Mouse (Mus musculus) heart, postnatal 0 days (tissue): ENCODE data around the gene Slc35c1. TPM values are rescaled to one million over a fixed set of nuclear protein-coding genes. Genes with fewer than 3 reads are reported as not detected.

Experiments used
- ATAC-seq: fragments of 200-750 bp; cut with Nextera tagmentation; 2 replicates; pipeline ENCODE4 v1.8.0; 2017; ENCODE audit warnings: low read depth, moderate number of reproducible peaks, moderate library complexity; ENCODE audit not compliant: insufficient read depth
- DNase-seq: peaks from one replicate; pipeline ENCODE4 v3.0.0-alpha.2; 2016; ENCODE audit warnings: low spot score
- H3K27ac ChIP-seq: fragments of 300-500 bp; sonication (generic); 2 replicates; pipeline ENCODE4 v1.5.1; 2014; ENCODE audit warnings: low read depth, mild to moderate bottlenecking
- H3K27me3 ChIP-seq: fragments of 300-500 bp; sonication (generic); 2 replicates; pipeline ENCODE4 v1.6.1; 2014; ENCODE audit warnings: low read length, mixed read lengths; ENCODE audit not compliant: control insufficient read depth, insufficient read depth
- H3K36me3 ChIP-seq: fragments of 300-500 bp; sonication (generic); replicated peaks from 2 replicates; pipeline ENCODE4 v1.6.1; 2014; ENCODE audit warnings: low read length, mixed read lengths; ENCODE audit not compliant: control insufficient read depth, insufficient read depth
- H3K4me1 ChIP-seq: fragments of 300-500 bp; sonication (generic); 2 replicates; pipeline ENCODE4 v1.6.1; 2014; ENCODE audit warnings: antibody characterized with exemption; ENCODE audit not compliant: control insufficient read depth, insufficient read depth
- H3K4me2 ChIP-seq: fragments of 300-500 bp; sonication (generic); 2 replicates; pipeline ENCODE4 v1.6.1; 2014; ENCODE audit warnings: low read depth, mild to moderate bottlenecking, low read length, moderate library complexity
- H3K4me3 ChIP-seq: fragments of 300-500 bp; sonication (generic); 2 replicates; pipeline ENCODE4 v1.5.1; 2014; ENCODE audit warnings: low read depth, low read length
- H3K9ac ChIP-seq: fragments of 300-500 bp; sonication (generic); replicated peaks from 2 replicates; pipeline ENCODE4 v1.6.1; 2014; ENCODE audit warnings: low read depth, low read length, mixed read lengths
- H3K9me3 ChIP-seq: fragments of 300-500 bp; sonication (generic); replicated peaks from 2 replicates; pipeline ENCODE4 v1.6.1; 2016; ENCODE audit warnings: low read length; ENCODE audit not compliant: control insufficient read depth
- CTCF ChIP-seq: IDR thresholded peaks from 2 replicates; pipeline ENCODE4 v1.5.1; 2016; ENCODE audit warnings: antibody characterized with exemption, control low read depth, low read depth
- EP300 ChIP-seq: IDR thresholded peaks from 2 replicates; pipeline ENCODE4 v1.6.1; 2016; ENCODE audit warnings: antibody characterized with exemption, low read depth
- WGBS: fragments of 180-500 bp; shearing (Covaris S2); extraction: QIAGEN DNeasy Blood & Tissue Kit; methylation state at CpG from one replicate; pipeline ENCODE4 v1.1.7; 2014; 5-methylcytosine and 5-hydroxymethylcytosine counted together
- polyA plus RNA-seq: library from polyadenylated mRNA; unstranded; fragments of >200 nt; fragmentation: Nextera tagmentation; extraction: Ambion mirVana; gene quantifications from 2 replicates; pipeline ENCODE4 v1.2.1, GENCODE M21; 2015
- total RNA-seq: library from RNA; depleted of rRNA; stranded (reverse); fragments of >200 nt; gene quantifications from 2 replicates; pipeline ENCODE4 v1.2.3, GENCODE M21; 2014; ENCODE audit warnings: low replicate concordance

The Slc35c1 gene
- total and polyA plus RNA-seq, 2 experiments from 2014 or later = 4.6 to 5.0 TPM

- Histone ChIP-seq H3K4me3 (no peak overlapping the region), H3K36me3 (peaks cover 27% of the 10 kb centered on the region), H3K4me1 (no peaks in the 10 kb centered on the region), H3K4me2 (no peak overlapping the region), H3K27me3 (no peaks in the 10 kb centered on the region), H3K9me3 (no peaks in the 10 kb centered on the region), H3K27ac (no peak overlapping the region), H3K9ac (no peak overlapping the region)
- no peak for ATAC-seq
- no peak for TF ChIP-seq CTCF
- no peak for TF ChIP-seq EP300
- 84% methylated on average over 3 of the region's 3 CpGs for WGBS
- no peak for DNase-seq
Measured at GRCm38 (mm10) chr2:92451126-92451525, 9.2 kb downstream of the Slc35c1 start.

GRCm38 (mm10) chr2:92447121-92447740, 13.1 kb downstream of the Slc35c1 start:
- no peak overlapping the region for H3K4me2 ChIP-seq
- ATAC-seq (no peak), DNase-seq (no peak)
- TF ChIP-seq EP300 (no peak), CTCF (no peak)
- no peak overlapping the region for H3K4me3 ChIP-seq
- no peaks in the 10 kb centered on the region for H3K4me1 ChIP-seq
- H3K9ac ChIP-seq = no peak overlapping the region
- no peaks in the 10 kb centered on the region for H3K36me3 ChIP-seq
- H3K27me3 ChIP-seq = no peaks in the 10 kb centered on the region
- no peaks in the 10 kb centered on the region for H3K9me3 ChIP-seq
- WGBS = 63% methylated on average over 7 of the region's 7 CpGs
- no peak overlapping the region for H3K27ac ChIP-seq

GRCm38 (mm10) chr2:92446656-92447055, 13.7 kb downstream of the Slc35c1 start:
- 63% methylated on average over 8 of the region's 8 CpGs for WGBS
- Histone ChIP-seq H3K4me2 (no peak overlapping the region), H3K27ac (no peak overlapping the region)

DNA sequence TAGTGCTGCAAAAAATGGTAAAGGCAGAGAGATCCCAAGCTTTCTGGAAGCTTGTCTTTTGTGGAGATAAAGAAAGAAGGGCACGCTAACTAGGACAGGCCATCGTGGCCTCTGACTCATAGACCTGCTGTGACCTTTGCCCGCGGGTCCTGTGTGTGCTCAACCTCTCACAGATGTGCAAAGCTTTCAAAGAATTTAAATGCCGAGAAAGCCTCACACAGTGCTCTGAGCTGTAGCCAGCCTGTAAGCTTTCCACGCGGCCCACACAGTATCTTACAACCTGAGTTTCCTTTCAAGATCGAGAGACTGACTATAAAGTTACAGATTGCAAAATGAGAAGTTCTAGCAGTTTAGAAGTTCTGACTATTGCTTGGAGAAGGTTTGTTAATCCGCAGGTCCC, 14.4 kb downstream of the Slc35c1 start:
- DNase-seq = no peak
- H3K9ac ChIP-seq = no peak overlapping the region
- WGBS = 53% methylated on average over 9 of the region's 9 CpGs
- H3K4me1 ChIP-seq = no peaks in the 10 kb centered on the region
- ATAC-seq = no peak
- H3K4me3 ChIP-seq = no peak overlapping the region
- no peak overlapping the region for H3K27ac ChIP-seq
- H3K9me3 ChIP-seq = no peaks in the 10 kb centered on the region
- TF ChIP-seq CTCF (no peak), EP300 (no peak)
- H3K36me3 ChIP-seq = no peaks in the 10 kb centered on the region
- no peaks in the 10 kb centered on the region for H3K27me3 ChIP-seq
- H3K4me2 ChIP-seq = no peak overlapping the region

More at GRCm38 (mm10) chr2:92446656-92447055, 13.7 kb downstream of the Slc35c1 start:
- DNase-seq (no peak), ATAC-seq (no peak)
- Histone ChIP-seq H3K9me3 (no peaks in the 10 kb centered on the region), H3K4me1 (no peaks in the 10 kb centered on the region), H3K36me3 (no peaks in the 10 kb centered on the region), H3K9ac (no peak overlapping the region), H3K27me3 (no peaks in the 10 kb centered on the region), H3K4me3 (no peak overlapping the region)
- TF ChIP-seq CTCF = no peak
- TF ChIP-seq EP300 = no peak

DNA sequence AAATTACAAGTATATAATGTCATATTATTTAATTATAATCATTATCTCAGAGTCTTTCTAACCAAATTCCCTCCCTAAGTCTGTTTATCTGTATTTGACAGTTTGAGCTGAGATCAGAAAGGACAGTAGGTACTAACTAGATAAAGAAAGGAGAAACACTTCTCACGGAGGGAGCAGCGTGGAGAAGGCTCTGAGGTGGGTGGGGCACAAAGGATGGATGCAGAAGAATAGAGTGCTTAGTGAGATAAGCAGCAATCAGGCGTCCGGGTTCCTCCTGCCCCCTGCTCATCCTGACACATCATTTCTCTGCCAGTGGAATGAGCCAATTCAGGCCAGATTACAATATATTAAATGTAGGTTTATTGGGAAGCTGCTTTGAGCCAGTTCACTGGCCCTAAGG, 16.0 kb downstream of the Slc35c1 start:
- no peaks in the 10 kb centered on the region for H3K4me1 ChIP-seq
- no peak overlapping the region for H3K9ac ChIP-seq
- ATAC-seq (no peak), DNase-seq (no peak)
- H3K4me2 ChIP-seq = no peak overlapping the region
- 18% methylated on average over 4 of the region's 4 CpGs for WGBS
- TF ChIP-seq CTCF = no peak
- no peak for TF ChIP-seq EP300
- H3K36me3 ChIP-seq = no peaks in the 10 kb centered on the region
- no peak overlapping the region for H3K4me3 ChIP-seq
- H3K27me3 ChIP-seq = no peaks in the 10 kb centered on the region
- H3K9me3 ChIP-seq = no peaks in the 10 kb centered on the region
- no peak overlapping the region for H3K27ac ChIP-seq

DNA sequence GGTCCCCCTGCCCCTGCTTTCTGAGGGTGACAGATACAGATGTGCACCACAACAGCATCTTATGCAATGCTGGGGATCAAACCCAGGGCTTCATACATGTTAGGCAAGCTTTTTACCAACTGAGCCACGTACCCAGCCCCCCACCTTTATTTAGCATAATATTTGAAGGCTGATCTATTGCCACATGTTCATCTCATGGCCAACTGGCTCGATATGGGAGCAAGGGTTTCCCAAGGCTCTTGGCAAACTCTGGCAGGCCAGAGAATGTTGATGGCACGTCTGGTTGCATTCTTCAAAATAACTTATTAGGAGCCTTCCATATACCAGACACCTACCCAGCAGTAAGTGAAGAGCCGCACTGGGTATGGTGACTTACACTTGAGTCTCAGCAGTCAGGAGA, 17.0 kb downstream of the Slc35c1 start:
- Histone ChIP-seq H3K9me3 (no peaks in the 10 kb centered on the region), H3K27ac (no peak overlapping the region), H3K4me2 (no peak overlapping the region), H3K4me1 (no peaks in the 10 kb centered on the region), H3K36me3 (no peaks in the 10 kb centered on the region), H3K9ac (no peak overlapping the region), H3K27me3 (no peaks in the 10 kb centered on the region), H3K4me3 (no peak overlapping the region)
- TF ChIP-seq EP300 (no peak), CTCF (no peak)
- WGBS = 81% methylated on average over 4 of the region's 4 CpGs
- no peak for ATAC-seq
- DNase-seq = no peak
